Comparison of ENCODE assay signal across 8 mouse cellular contexts in the genomic region with DNA sequence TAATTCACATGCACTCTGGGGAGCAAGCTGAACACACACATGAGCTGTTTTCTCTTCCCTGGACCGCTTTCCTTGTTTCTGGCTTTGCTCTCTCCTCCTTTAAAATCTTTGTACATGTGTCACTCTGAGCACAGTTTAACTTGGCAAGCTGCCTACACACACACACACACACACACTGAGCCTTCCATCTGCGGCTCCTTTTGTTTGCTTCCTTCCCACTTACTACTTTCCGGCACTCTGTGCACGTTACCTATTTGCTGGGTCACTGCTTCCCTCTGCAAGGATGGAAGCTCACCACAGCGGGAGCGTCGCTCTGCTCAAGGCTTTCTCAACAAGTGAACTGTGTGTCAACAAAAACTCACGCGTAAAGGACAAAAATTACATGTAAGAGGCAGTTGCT. TPM values are rescaled to one million over a fixed set of nuclear protein-coding genes. Genes with fewer than 3 reads are reported as not detected.
DNase-seq lines count a peak whose midpoint lies in the region; ATAC-seq and TF ChIP-seq lines count a peak whose summit lies in the region.

No protein-coding gene starts in this region.

- no peak overlapping the region for H3K4me3 ChIP-seq in hindbrain, embryonic 13.5 days
- no peak overlapping the region for H3K4me3 ChIP-seq in lung, embryonic 14.5 days (ENCODE audit: low read depth, low read length)

- H3K36me3 ChIP-seq in hindbrain, embryonic 13.5 days: peaks cover 16% of the 10 kb centered on the region
- no peaks in the 10 kb centered on the region for H3K36me3 ChIP-seq in lung, embryonic 14.5 days (ENCODE audit: insufficient read depth)

- 23% methylated on average over 9 of the region's 9 CpGs for WGBS in hindbrain, embryonic 13.5 days
- WGBS in lung, embryonic 14.5 days: 37% methylated on average over 9 of the region's 9 CpGs

- no peak overlapping the region for H3K4me2 ChIP-seq in hindbrain, embryonic 13.5 days
- no peak overlapping the region for H3K4me2 ChIP-seq in lung, embryonic 14.5 days

- peak; percentile 80 for ATAC-seq in hindbrain, embryonic 13.5 days (ENCODE audit: low FRiP score)
- ATAC-seq in lung, embryonic 14.5 days (ENCODE audit: insufficient read depth): peak; percentile 90
- no peak for ATAC-seq in inflammation-experienced regulatory T-cells, adult 6 months

- H3K4me1 ChIP-seq in hindbrain, embryonic 13.5 days (replicated peaks): peaks cover 12% of the 10 kb centered on the region
- H3K4me1 ChIP-seq in lung, embryonic 14.5 days (ENCODE audit: insufficient read depth): peaks cover 2% of the 10 kb centered on the region; the same call in 1 of the 2 replicates

- peak; percentile 16 for DNase-seq in cerebellum, adult 9-10 months
- DNase-seq in cerebellum, adult 8-10 months: no peak
- DNase-seq in right cerebral cortex, adult 2 months (ENCODE audit: low spot score in 2 of 2): peak; percentile 53 to 61
- DNase-seq in right cerebral cortex, postnatal 25 days: no peak
- DNase-seq in lung, embryonic 14.5 days: peak; percentile 82
- DNase-seq in retina, embryonic 14.5 days (ENCODE audit: low spot score): peak; percentile 69

- H3K27me3 ChIP-seq in hindbrain, embryonic 13.5 days: 0 out of 2 replicates have a peak, but pooled peaks cover 5% of the 10 kb centered on the region
- H3K27me3 ChIP-seq in lung, embryonic 14.5 days (ENCODE audit: insufficient read depth, low read length): no peaks in the 10 kb centered on the region

- H3K27ac ChIP-seq in hindbrain, embryonic 13.5 days: peak overlapping the region; percentile 12; the same call in 1 of the 2 replicates
- peak overlapping the region; percentile 67; the same call in 1 of the 2 replicates for H3K27ac ChIP-seq in lung, embryonic 14.5 days (ENCODE audit: low read depth)

- H3K9ac ChIP-seq in hindbrain, embryonic 13.5 days: no peak overlapping the region
- H3K9ac ChIP-seq in lung, embryonic 14.5 days: no peak overlapping the region

- no peak for TF ChIP-seq CTCF in lung, embryonic 14.5 days (IDR thresholded peaks at IDR 0.05; ENCODE audit: low read depth)

- no peaks in the 10 kb centered on the region for H3K9me3 ChIP-seq in hindbrain, embryonic 13.5 days
- no peaks in the 10 kb centered on the region for H3K9me3 ChIP-seq in lung, embryonic 14.5 days (ENCODE audit: low read depth, low read length)

RNA-seq across cellular contexts. Expression of gene Ap1s3, which starts 25.6 kb away (rescaled TPM):
- 0.16 TPM in 1 of 2 replicates, not detected in the other for polyA plus RNA-seq in hindbrain, embryonic 13.5 days (2015; fragmentation: Nextera tagmentation; extraction: Ambion mirVana)
- 0.51 and 0.84 TPM in 2 replicates for polyA plus RNA-seq in lung, embryonic 14.5 days (2014; fragmentation: Nextera tagmentation; extraction: Ambion mirVana)
- polyA plus RNA-seq in inflammation-experienced regulatory T-cells, adult 6 months (2017; shearing (Covaris generic)): 1 to 10 TPM; 1.8 to 3.5 (median 3.0) TPM

Comparison
In these comparisons a context has a peak if more than half of its experiments do, and no peak if none do; other contexts are left out.
1. DNase-seq: peak in cerebellum, adult 9-10 months (single experiment), right cerebral cortex, adult 2 months (2 of 2), lung, embryonic 14.5 days (single experiment) and retina, embryonic 14.5 days (single experiment); none in cerebellum, adult 8-10 months (single experiment) and right cerebral cortex, postnatal 25 days (single experiment).